Mouse (Mus musculus) heart, embryonic 14.5 days (tissue): ENCODE results near the gene Lat. TPM values are rescaled to one million over a fixed set of nuclear protein-coding genes. Genes with fewer than 3 reads are reported as not detected.
A peak's percentile ranks its signal among the peaks of the same experiment; 100 is the strongest.

ENCODE experiments used
- ATAC-seq: fragments of 200-750 bp; cut with Nextera tagmentation; 2 replicates; pipeline ENCODE4 v1.8.0; 2017; ENCODE audit warnings: low read depth, moderate TSS enrichment; ENCODE audit not compliant: insufficient number of reproducible peaks, insufficient read depth, low FRiP score
- H3K27ac ChIP-seq, 2 experiments: fragments of 200-500 bp in 1 of 2; fragments of 300-500 bp in 1 of 2; sonication (generic) in 1 of 2; replicated peaks in 1 of 2; 2 replicates each; pipeline ENCODE4 v1.5.1; 2012 to 2014; ENCODE audit warnings: low read depth in 2 of 2, low read length in 2 of 2, control low read depth in 1 of 2, mild to moderate bottlenecking in 1 of 2, mixed read lengths in 1 of 2; ENCODE audit not compliant: control insufficient read depth in 1 of 2, insufficient read depth in 1 of 2
- H3K27me3 ChIP-seq: fragments of 300-500 bp; sonication (generic); 2 replicates; pipeline ENCODE4 v1.6.1; 2014; ENCODE audit warnings: mild to moderate bottlenecking, low read length, control low read depth; ENCODE audit not compliant: control insufficient read depth, insufficient read depth
- H3K36me3 ChIP-seq: fragments of 300-500 bp; sonication (generic); 2 replicates; pipeline ENCODE4 v1.6.1; 2014; ENCODE audit warnings: mild to moderate bottlenecking, control low read depth, low read length, mixed read lengths; ENCODE audit not compliant: control insufficient read depth, insufficient read depth
- H3K4me1 ChIP-seq, 2 experiments: fragments of 200-500 bp in 1 of 2; fragments of 300-500 bp in 1 of 2; sonication (generic) in 1 of 2; 2 replicates each; pipeline ENCODE4 v1.6.1; 2012 to 2014; ENCODE audit warnings: low read length in 2 of 2, control low read depth in 1 of 2, mixed read lengths in 1 of 2; ENCODE audit not compliant: control insufficient read depth in 2 of 2, insufficient read depth in 2 of 2
- H3K4me2 ChIP-seq: fragments of 300-500 bp; sonication (generic); 2 replicates; pipeline ENCODE4 v1.6.1; 2014; ENCODE audit warnings: mild to moderate bottlenecking, low read length
- H3K4me3 ChIP-seq, 2 experiments: fragments of 200-500 bp in 1 of 2; fragments of 300-500 bp in 1 of 2; sonication (generic) in 1 of 2; 2 replicates each; pipeline ENCODE4 v1.5.1; 2012 to 2014; ENCODE audit warnings: low read length in 2 of 2, mild to moderate bottlenecking in 2 of 2, control low read depth in 1 of 2, low read depth in 1 of 2, moderate library complexity in 1 of 2; ENCODE audit not compliant: control insufficient read depth in 1 of 2, insufficient read depth in 1 of 2
- H3K9ac ChIP-seq: fragments of 300-500 bp; sonication (generic); 2 replicates; pipeline ENCODE4 v1.6.1; 2014; ENCODE audit warnings: mild to moderate bottlenecking, low read length
- H3K9me3 ChIP-seq: fragments of 300-500 bp; sonication (generic); 2 replicates; pipeline ENCODE4 v1.6.1; 2016; ENCODE audit warnings: low read length, control low read depth; ENCODE audit not compliant: control insufficient read depth
- WGBS: fragments of 180-500 bp; shearing (Covaris S2); extraction: QIAGEN DNeasy Blood & Tissue Kit; methylation state at CpG from one replicate; pipeline ENCODE4 v1.1.7; 2014; 5-methylcytosine and 5-hydroxymethylcytosine counted together
- polyA plus RNA-seq: library from polyadenylated mRNA; unstranded; fragments of >200 nt; fragmentation: Nextera tagmentation; extraction: Ambion mirVana; gene quantifications from 2 replicates; pipeline ENCODE4 v1.2.1, GENCODE M21; 2014

The Lat gene
- polyA plus RNA-seq, 1 experiment from 2014 or later, result 3.4 TPM

DNA sequence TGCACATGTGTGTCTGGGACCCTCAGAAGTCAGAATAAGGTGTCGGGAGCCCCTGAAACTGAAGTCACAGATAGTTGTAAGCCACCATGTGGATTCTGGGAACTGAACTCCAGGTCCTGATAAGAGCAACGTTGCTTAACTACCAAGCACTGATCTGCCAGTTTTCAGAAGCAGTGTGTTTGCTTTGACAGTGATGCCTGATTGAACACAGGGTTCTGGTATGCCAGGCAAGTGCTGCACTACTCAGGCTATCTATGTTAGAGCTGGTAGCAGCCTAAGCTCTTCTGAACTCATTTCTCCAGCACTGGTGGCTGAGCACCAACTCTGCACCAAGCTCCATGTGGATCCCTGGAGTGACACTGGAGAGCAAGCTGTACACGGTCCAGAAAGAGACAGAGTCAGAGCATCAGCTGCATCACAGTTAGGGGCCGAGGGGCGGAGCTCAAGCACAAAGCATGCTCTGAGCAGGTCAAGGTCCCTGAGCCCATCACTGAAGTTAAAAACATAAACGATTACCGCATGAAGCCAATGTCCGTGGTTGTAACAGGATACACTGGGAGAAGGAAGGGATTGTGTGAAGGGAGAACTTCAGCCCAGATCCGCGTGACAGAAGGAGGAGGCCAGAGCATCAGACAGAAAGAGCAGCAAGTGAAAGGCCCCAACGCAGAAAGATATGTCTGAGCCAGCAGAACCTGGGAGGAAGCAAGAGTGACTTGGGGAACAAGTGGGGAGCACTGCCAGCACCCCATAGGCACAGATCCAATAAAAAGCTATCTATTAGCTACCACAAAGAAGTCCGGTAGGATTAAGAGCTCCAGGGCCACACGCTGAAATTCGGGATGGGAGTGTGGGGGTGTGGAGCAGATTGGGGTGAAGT, 14.4 kb downstream of the Lat start:
- Histone ChIP-seq H3K4me2 (no peak overlapping the region), H3K27me3 (no peaks in the 10 kb centered on the region), H3K9ac (no peak overlapping the region), H3K4me3 (no peak overlapping the region), H3K27ac (no peak overlapping the region), H3K4me1 (peaks cover 0 to 9% of the 10 kb centered on the region in 2 experiments; a peak in 2 of 4 replicates), H3K36me3 (no peaks in the 10 kb centered on the region), H3K9me3 (no peaks in the 10 kb centered on the region)
- ATAC-seq, result peak; percentile 47; the same call in 1 of the 2 replicates
- WGBS, result 42% methylated on average over 14 of the region's 14 CpGs

GRCm38 (mm10) chr7:126353994-126354365, 15.4 kb downstream of the Lat start:
- 81% methylated on average over 3 of the region's 3 CpGs for WGBS

GRCm38 (mm10) chr7:126353251-126353993, 15.9 kb downstream of the Lat start:
- H3K4me3 ChIP-seq, result no peak overlapping the region
- H3K27me3 ChIP-seq, result no peaks in the 10 kb centered on the region
- H3K4me1 ChIP-seq, result peaks cover 0 to 9% of the 10 kb centered on the region in 2 experiments; a peak in 2 of 4 replicates
- H3K4me2 ChIP-seq, result no peak overlapping the region
- H3K9ac ChIP-seq, result no peak overlapping the region
- no peak for ATAC-seq
- no peaks in the 10 kb centered on the region for H3K36me3 ChIP-seq
- H3K27ac ChIP-seq, result no peak overlapping the region
- no peaks in the 10 kb centered on the region for H3K9me3 ChIP-seq
- 68% methylated on average over 11 of the region's 11 CpGs for WGBS

More at GRCm38 (mm10) chr7:126353994-126354365, 15.4 kb downstream of the Lat start:
- Histone ChIP-seq H3K27me3 (no peaks in the 10 kb centered on the region), H3K4me2 (no peak overlapping the region), H3K4me3 (no peak overlapping the region), H3K36me3 (no peaks in the 10 kb centered on the region), H3K27ac (no peak overlapping the region), H3K9ac (no peak overlapping the region), H3K9me3 (no peaks in the 10 kb centered on the region), H3K4me1 (peaks cover 0 to 9% of the 10 kb centered on the region in 2 experiments; a peak in 2 of 4 replicates)
- no peak for ATAC-seq

DNA sequence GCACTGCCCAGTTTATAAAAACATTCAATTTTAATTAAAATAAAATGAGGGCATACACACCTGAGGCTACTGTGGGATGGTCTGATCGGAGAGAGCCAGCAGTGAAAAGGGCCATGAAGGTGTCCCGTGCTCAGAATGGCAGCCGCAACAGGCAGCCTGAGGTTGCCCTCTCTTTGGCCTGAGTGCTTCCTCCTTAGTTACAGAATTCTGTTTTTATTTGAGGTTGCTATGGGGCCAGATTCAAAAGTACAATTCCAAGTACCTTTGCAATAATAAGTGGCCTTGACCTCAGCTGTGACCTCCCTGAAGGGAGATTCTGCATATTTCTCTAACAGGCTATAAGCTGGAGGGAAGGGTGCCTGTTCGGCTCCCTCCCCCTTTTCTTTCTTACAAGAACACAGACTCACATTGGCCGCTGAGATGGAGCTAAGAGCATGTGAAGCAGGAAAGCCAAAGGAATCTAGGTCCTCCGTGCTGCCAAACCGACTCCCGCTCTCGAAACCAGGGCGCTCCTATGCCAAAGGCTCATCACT, 17.9 kb downstream of the Lat start:
- H3K27me3 ChIP-seq, result no peaks in the 10 kb centered on the region
- H3K4me2 ChIP-seq, result no peak overlapping the region
- peaks cover 0 to 5% of the 10 kb centered on the region in 2 experiments; a peak in 2 of 4 replicates for H3K4me1 ChIP-seq
- no peaks in the 10 kb centered on the region for H3K9me3 ChIP-seq
- no peaks in the 10 kb centered on the region for H3K36me3 ChIP-seq
- H3K27ac ChIP-seq, result no peak overlapping the region
- H3K9ac ChIP-seq, result no peak overlapping the region
- no peak for ATAC-seq
- WGBS, result 51% methylated on average over 10 of the region's 10 CpGs
- no peak overlapping the region for H3K4me3 ChIP-seq

GRCm38 (mm10) chr7:126350748-126351418, 18.5 kb downstream of the Lat start:
- H3K27ac ChIP-seq, result no peak overlapping the region
- H3K4me2 ChIP-seq, result peak overlapping the region; percentile 21; the same call in 1 of the 2 replicates
- ATAC-seq, result no peak
- H3K36me3 ChIP-seq, result no peaks in the 10 kb centered on the region
- H3K9me3 ChIP-seq, result no peaks in the 10 kb centered on the region
- H3K4me1 ChIP-seq, result peaks cover 0 to 5% of the 10 kb centered on the region in 2 experiments; a peak in 2 of 4 replicates
- H3K4me3 ChIP-seq, result no peak overlapping the region
- H3K27me3 ChIP-seq, result no peaks in the 10 kb centered on the region
- no peak overlapping the region for H3K9ac ChIP-seq
- WGBS, result 59% methylated on average over 20 of the region's 20 CpGs

DNA sequence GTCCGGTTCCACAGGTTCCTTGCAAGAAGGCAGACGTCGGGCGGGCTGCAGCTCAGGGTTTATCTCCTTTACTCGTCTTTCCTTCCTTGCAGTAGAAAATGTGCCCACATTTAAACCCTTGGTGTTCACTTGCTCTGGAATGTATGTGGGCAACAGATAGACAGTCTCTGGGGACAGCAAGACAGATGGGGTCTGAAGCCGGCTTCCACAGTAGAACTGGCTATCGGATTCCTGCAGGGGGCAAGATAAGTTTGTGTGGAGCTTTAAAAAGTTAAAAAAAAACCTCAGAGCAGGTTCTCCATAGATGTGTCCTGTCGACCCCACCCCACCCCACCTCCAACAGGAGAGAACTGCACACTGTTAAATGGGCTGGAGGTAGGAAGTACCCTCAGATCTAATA, 21.1 kb downstream of the Lat start:
- no peak for ATAC-seq

GRCm38 (mm10) chr7:126347098-126347497, 22.3 kb downstream of the Lat start:
- H3K27me3 ChIP-seq, result no peaks in the 10 kb centered on the region
- H3K36me3 ChIP-seq, result no peaks in the 10 kb centered on the region
- H3K4me1 ChIP-seq, result no peaks in the 10 kb centered on the region
- H3K4me3 ChIP-seq, result no peak overlapping the region
- H3K4me2 ChIP-seq, result no peak overlapping the region
- H3K27ac ChIP-seq, result no peak overlapping the region
- ATAC-seq, result no peak
- H3K9me3 ChIP-seq, result no peaks in the 10 kb centered on the region
- 60% methylated on average over 1 of the region's 1 CpGs for WGBS
- no peak overlapping the region for H3K9ac ChIP-seq

More for the DNA sequence above, 21.1 kb downstream of the Lat start:
- H3K4me2 ChIP-seq, result no peak overlapping the region
- H3K9ac ChIP-seq, result no peak overlapping the region
- H3K4me1 ChIP-seq, result no peaks in the 10 kb centered on the region
- no peaks in the 10 kb centered on the region for H3K9me3 ChIP-seq
- no peaks in the 10 kb centered on the region for H3K27me3 ChIP-seq
- WGBS, result 39% methylated on average over 8 of the region's 8 CpGs
- H3K36me3 ChIP-seq, result no peaks in the 10 kb centered on the region
- no peak overlapping the region for H3K4me3 ChIP-seq
- no peak overlapping the region for H3K27ac ChIP-seq
